Mouse (Mus musculus): ENCODE measurements at regions not wholly inside any gene's neighbourhood (a gene's known extent, or its start where the extent isn't known, plus 50 kb on each side); places are given as distances from the start of the nearest gene placed in this dataset.

DNA sequence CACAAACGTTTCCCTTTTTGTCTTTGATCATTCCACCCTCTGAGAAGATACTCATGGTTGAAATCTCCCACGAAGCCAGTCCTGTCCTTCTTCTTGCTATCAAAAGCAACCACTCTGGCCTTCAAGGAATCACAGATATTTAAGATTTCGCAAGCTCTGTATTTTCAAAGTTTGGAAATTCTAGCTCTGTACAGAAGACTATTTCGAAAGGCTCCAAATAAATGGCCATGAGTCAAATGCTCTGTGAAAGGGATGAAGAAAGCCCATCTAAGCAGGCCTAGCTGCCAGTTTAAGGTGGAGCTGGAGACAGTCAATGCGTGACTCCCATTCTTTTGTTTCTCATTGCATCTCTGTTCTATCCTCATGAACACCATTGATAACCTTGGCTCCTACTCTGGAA lies 363.5 kb upstream of the Runx1 start:
- DNase-seq, result no peak

DNA sequence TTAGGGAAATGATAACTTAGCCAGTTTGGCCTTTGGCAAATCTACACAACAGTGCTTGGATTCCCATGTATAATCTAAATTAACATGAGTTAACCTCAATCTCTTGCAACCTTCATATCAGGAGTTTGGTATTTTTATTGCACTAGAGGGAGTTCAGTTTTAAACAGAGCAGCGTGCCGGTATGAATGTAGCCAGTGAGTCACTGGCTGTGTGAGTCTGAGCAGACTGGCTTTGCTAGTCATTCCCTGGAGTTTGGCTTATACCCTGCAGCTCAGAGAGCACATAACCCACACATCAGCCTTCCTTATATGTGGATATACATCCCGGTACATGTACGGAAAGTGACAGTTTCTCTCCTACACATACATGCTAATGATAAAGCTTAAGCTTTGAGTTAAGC lies 360.6 kb upstream of the Runx1 start:
- DNase-seq, result no peak

DNA sequence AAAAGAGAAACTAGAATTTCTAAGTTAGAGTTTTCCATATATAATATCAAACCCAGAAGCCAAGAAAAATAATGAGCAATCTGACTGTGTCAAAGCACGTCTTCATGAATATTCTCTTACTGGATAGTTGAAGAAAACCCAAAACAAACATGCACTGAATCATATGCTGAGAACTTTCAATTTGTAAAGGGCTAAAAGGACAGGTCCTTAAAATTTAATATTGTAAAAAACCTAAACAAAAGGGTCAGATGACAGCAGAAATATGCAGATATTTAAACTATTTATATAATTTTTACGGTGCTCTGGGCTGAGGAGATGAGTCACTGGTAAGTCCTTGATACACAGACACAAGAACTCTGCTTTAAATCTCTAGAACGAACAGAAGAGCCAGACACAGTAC lies 356.7 kb upstream of the Runx1 start:
- DNase-seq, result no peak

DNA sequence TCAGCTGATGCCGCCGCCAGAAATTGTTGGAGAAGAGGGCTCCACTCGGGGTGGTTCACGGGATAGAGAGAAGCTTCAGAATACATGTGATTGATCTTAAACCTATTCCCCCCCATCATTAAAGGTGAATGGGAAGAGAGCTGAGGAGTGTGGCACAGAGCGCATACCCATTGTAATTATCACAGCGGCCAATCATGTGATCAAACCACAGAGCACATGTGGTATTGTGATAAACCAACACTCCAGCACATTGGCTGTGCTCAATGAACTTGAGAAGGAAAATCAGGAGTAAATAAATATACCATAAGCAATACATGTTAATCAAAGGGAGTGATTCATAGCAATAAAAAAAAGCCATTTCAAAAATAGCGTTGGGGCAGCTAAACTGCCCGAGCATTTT lies 355.5 kb upstream of the Runx1 start:
- DNase-seq, result no peak

DNA sequence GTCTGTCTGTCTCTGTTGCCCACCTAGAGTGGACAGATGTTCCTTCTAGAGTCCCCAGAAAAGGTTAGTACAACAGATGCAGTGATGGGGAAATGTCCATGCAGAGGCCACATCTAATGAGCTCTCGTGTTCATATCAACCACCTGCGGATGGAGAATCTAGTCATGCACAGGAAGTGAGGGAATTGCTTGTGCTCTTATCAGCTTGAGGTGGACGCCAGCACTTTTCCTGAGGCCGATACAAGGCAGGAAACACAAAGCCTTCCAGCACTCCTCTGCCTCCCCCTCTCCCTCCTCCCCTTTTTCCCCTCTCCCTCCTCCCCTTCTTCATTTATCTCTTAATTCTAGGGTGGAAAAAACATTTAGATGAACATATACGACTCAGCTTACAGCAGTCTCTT lies 354.3 kb upstream of the Runx1 start:
- DNase-seq, result no peak

DNA sequence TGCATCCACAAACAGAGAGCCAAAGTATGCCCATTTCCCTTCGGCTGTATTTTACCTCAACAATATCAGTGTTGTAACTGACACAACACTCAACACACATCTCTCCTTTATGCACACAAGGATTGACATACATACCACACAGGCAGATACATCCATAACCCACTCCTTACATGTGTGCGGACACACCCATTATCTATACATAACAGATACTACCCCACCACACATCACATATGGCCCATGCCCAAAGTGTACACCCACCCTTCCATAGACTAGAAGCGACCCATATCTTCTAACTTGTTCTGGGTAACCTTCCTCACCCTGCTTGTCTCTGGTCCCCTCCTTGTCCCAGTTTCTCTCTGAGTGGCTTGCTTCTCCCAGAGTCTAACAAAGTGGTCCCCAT lies 340.7 kb upstream of the Runx1 start:
- no peak for DNase-seq

DNA sequence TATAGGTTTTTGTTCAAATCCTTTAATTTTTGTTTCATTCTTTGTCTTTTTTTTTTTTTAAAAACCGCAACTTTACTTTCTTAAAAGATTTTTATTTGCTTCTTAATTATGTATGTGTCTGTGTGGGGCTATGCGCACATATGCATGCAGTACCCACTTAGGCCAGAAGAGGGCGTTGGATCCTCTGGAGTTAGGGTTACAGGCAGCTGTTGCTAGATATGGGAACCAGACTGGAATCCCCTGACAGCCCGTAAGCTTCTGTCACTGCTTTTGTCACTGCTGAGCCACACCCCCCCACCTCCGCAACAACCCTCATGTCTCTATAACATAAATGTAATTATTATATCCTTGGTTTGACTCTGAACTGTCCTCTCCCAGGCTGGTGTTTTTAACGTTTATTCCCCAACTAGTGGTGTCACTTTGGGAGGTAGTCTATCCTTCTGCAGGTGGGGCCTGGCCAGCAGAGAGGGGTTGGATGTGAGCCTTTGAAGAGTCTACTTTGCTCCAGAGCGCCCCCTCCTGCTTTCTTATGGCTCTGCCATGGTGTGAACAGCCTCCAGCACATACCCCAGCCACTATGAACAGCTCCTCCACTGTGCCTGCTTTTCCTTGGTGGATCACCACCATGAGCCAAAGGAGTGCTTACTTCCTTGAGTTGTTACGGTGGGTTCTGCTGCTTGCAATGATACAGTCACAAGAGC lies 332.7 kb upstream of the Runx1 start:
- no peak for DNase-seq

DNA sequence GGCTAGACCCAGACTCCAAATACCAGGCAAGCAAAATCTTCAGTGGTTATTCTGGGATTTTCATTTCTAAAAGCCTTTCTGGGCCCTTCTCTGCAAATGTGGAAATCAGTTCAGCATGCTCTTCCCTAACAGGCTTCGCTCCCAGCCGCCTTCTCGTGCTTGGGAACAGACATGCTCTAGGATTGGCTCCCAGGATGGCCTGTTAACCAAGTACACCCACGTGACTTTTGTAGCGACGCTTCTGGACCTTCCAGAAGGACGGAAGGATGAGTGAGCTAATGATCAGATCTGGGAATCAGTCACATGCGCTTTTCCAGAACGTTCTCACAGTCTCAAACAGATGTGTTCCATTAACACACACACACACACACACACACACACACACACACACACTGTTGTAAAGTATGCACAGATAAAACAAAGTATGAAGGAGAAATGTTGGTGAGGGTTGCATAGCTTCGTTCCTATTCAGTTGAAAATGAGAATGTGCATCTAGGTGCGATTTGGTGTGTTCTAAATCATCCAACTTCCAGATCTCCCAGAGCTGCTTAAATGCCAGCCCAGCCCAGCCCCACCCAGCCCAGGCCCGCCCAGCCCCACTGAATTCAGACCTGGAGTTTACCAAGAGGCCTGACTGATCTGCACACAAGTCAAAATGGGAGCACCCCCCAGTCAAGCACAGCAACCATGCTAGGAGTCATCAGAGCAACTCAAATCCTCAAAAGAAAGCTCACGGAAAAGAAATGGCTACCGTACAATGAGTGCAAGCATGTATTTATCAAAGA lies 327.8 kb upstream of the Runx1 start:
- DNase-seq, result no peak

DNA sequence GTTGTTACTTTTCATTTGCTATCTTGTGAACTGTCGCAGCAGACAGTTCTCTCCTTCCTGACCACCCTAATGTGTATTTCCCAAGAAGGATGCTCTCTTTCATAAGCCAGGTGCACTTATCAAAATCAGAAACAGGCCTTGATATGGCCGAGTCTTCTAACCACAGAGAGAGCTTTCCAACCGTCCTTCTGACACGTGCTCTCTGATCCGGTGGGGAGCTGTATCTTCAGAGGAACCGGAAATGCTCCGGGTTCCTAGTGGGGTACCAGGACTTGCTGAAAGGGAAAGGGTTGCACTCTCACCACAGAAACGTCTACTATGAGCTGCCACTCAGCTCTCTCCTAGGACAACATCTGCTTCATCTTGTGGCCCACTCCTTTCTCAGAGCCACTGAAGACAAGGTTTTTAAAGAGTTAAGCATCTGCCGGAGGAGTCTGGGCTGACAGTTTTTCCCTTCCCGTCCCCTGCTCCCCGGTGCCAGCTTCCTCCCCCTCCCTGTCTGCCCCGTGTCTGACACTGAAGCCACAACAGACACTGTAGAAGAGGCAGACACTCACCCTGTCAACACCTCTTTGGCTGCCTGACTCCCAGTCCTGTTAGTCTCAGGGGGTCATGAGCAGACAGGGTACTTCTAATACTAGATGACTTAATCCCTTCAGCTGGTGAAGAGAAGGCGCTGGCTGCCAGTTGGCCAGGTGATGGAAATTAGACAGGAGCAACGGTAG lies 327.0 kb upstream of the Runx1 start:
- no peak for DNase-seq

DNA sequence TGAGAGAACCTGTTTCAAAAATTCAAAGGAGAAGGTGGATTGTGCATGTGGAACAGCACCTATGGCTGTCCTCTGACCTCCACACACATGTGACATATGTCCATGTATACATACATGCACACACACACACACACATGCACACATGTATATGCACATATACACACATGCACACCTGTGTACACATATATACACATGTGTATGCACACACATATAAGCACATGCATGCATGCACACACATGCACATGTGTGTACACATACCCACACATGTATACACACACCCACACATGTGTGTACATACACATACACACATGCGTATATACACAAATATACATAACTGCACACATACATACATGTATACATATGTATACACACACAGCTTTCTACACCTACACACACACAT lies 326.1 kb upstream of the Runx1 start:
- DNase-seq, result no peak

DNA sequence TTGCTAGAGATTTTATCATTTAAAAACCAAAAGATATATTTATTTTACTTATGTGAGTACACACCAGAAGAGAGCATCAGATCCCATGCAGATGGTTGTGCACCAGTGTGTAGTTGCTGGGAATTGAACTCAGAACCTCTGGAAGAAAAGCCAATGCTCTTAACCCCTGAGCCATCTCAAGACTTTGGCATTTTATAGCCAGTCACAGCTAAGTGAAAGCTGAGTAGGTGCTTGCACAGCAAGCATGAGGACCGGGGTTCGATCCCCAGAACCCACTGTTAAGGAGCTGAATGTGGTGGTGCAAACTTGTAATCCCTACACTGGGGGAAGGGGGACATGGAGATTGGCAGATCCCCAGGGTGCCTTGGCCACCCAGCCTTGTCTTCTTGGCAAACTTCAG lies 325.7 kb upstream of the Runx1 start:
- no peak for DNase-seq

DNA sequence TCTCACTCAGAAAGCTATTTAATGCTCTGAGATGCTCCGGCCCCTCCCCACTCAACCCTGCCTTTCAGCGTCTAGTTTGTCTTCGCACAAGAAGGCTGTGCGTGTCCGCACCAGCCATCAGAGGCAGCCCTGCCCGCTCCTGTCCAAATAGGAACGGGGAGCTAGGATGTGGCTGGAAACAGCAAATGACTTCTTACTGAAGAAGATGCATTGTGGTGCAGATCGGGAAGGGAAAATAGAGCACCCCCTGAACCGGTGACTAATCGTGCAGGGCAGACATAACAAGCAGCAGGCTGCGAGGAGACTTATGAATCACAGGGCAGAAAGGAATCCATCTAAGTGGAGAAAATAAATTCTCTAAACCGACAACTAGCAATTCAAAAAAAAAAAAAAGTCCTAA lies 324.5 kb upstream of the Runx1 start:
- DNase-seq, result no peak

DNA sequence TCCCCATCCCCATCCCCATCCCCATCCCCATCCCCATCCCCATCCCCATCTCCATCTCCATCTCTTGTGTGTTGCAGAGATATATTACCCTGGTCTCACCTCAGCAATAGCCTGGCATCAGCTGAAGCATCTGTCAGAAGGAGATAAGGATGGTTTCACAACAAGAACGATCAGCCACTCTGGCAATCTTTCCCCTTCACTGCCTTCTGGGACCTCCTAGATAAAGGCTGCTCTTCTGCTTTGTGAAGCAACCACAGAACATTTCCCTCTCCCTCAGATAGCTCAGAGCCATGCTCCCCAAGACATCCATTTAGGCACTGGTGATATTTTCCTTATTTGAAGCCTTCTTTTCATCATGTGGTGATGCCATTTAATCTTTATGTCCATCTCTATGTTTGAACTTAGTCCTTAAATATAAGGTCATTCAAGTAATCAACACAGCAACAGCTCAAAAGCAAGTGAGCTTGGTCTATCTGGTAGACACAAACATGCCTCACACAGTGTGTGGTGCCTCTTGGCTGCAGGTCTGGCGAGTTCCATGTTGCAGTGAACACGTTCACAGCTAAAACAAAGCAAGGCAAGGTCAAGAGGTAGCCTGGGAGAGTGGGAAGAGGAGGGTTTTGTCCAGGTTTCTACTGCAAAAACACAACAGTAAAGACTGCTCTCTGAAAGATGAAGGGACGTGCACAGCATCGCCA lies 321.7 kb upstream of the Runx1 start:
- no peak for DNase-seq

DNA sequence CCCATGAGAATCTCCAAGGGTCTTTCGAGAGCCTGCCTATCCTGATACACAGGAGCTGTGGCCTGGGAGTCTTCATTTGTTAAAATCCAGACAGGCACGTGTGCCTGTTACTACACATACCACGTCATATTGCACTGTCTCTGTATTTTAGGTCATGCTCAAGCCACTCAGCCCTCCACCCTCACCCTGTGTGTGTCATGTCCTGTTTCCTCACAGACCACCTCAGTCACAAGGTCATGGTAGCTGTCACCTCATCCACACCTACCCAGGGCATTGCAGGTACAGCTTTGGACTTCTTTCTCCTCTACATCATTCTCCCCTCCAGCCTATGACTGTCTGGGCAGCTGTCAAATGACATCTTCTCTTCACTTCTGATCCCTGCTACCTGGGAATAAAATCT lies 320.9 kb upstream of the Runx1 start:
- DNase-seq, result no peak

DNA sequence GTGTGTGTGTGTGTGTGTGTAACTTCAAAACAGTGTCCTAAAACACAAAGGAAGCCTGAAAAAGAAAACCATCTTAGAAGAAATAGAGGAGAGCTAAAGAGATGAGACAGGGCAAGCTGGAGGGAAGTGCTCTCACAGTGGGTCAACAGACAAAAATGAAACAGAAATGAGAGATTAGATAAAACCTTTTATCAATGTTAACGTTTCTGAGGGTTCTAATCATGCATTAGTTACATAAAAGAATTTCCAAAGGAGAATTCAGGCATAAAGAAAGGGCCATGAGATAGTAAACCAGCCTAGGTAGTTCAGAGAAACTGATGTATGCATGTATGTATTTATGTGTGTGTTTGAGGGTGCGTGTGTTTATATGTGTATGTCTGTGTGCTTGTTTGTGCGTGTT lies 319.7 kb upstream of the Runx1 start:
- no peak for DNase-seq

DNA sequence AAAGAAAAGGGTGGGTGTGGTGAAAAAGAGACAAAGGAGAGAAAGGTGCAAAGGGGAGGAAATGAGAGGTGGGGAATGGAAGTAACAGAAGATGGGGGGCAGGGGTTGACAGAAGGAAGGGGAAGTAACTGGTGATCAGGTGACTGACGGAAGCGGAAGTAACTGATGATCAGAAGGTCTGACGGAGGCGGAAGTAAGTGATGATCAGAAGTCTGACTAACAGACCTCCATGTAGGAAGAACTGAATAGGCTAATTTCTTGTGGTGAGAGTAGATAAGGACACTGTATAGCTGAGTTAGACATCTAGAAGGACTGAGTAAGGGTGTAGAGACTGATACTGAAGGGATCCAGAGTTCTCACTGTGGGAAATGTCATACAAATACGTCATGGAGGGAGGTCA lies 318.1 kb upstream of the Runx1 start:
- DNase-seq, result no peak

DNA sequence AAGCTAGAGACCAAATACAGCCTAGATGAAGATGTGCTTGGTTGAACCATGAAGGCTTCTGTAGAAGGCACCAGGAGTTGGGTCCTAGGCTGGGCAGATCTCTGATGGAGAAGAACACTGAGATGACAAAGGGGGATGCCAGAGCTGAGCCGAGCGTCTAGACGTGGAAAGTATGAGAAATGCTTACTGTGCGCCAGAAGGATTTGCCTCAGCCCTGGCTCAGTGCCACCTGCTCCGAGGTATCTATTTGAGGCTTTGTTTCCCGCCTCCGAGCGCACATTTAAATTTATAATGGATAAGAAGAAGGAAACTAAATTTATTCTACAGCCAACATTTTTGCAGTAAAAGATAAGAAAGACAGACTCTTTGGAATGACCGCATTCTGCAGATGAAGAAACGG lies 317.2 kb upstream of the Runx1 start:
- DNase-seq, result no peak

DNA sequence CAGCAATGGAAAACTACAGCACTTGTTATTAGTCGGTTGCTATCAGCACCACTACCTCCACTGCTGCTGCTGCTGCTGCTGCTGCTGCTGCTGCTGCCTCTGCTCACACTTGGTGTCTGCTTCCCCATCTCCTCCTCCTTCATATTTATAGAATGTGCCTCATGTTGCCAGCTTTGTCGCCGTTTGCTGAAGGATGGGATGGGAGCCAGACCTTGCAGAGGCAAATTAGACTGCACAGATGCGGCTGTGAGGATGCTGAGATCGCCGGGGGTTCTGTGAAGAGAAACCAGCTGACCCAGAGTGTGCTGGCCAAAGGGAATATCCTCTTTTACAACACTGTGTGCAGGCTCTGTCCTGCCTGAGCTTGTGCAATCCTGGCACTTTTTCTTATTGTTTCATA lies 316.0 kb upstream of the Runx1 start:
- DNase-seq, result no peak

DNA sequence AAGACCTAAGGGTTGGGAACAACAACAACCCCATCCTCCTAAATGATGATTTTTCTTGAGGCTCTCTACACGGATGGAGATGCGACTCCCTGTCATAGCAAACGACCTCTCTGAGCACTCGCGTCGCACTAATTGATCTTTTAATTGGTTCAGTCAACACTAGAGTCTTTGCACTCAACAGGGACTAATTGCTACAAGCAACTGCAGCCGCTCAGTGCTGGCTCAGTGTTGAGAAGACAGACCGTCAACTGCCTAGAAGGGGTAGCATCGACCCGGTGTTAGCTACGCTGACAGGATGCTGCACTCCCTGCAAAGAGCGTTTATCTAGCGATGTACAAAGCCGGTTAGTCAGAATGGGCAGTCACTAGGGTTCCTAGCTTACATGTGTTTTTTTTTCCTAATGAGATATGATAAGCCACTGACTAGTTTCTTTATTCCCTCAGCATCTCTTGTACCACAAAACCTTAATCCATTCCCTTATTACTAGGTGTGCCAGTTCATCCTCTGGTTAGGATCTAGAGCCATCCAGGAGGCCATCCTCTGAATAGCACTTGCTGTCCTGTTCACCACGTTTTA lies 314.7 kb upstream of the Runx1 start:
- DNase-seq, result no peak

DNA sequence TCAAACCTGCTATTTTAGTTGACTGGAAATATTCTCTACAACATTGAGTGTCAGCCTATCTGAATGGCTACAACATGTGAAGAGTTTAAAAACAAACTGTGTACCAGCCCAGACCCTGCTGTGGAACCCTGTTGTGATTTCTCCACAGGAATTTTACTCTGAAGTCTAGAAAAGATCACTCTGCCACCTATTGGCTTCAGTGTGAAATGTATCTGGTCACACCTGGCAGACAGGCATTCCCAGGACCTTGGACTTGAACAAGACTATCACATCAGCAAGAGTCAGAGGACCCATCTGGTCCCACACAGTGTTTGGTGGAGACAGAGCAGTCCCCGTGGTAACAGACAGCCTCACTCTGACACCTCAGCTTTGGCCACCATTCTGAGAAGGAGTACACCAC lies 311.3 kb upstream of the Runx1 start:
- DNase-seq, result no peak

DNA sequence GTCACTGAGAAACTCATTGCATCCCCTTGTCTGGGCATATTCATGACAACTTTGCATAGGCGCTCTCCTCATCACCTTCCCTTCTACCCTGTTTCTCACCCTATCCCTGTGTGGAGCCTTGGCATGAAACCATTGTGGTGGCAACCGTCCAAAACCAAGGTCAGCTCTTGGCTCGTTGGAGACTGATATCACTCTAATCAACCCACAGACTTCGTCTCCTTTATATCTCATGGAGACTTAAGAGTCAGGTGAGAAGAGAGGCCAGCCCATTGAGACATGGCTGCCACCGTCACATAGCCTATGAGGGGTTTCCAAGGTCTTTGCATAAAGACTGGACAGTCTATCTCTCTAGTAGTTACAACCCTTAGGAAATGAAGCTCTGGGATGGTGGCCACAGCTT lies 305.5 kb upstream of the Runx1 start:
- no peak for DNase-seq

DNA sequence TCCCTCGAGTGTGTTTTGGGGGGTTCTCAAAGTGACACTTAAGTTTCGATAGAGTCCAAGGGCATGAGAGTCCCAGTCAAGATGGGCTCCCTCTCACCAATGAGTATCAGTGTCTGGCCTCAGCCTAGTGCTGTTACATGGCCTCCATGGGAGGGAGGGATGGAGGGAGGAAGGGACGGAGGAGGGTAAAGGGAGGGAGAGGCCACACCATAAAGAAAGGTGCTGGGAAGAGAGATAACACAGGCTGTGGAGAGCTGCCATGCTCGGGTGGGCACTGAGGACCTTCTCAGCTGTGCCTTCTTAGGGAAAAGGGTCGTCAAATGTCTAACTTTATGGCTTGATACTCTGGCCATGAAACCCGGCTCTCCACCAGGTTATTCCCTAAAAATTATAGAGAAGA lies 304.7 kb upstream of the Runx1 start:
- DNase-seq, result no peak

DNA sequence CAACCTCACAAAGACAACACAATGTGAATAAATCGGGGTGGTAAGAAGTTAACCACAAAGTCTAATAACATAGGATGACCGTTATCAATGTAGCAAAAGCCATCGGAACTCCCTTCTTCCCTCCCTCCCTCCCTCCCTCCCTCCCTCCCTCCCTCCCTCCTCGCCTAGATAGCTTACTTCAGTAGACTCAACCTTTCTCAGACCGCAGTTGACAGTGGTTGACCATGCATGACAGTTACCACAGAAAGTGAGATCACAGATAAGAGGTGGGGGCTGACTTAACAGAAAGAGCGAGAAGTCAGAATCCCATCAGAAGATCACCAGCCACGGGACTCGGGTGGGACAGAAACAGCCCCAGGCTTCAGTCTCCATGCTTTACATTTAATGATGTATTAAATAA lies 297.8 kb upstream of the Runx1 start:
- no peak for DNase-seq
